Mouse (Mus musculus) left cerebral cortex, adult 11 months (tissue): ENCODE measurements around the gene Borcs6.
A peak's percentile ranks its signal among the peaks of the same experiment; 100 is the strongest.

Experiments used
- DNase-seq: peaks from one replicate; pipeline ENCODE4 v3.0.0; 2022; ENCODE audit warnings: low spot score

Gene Borcs6

DNA sequence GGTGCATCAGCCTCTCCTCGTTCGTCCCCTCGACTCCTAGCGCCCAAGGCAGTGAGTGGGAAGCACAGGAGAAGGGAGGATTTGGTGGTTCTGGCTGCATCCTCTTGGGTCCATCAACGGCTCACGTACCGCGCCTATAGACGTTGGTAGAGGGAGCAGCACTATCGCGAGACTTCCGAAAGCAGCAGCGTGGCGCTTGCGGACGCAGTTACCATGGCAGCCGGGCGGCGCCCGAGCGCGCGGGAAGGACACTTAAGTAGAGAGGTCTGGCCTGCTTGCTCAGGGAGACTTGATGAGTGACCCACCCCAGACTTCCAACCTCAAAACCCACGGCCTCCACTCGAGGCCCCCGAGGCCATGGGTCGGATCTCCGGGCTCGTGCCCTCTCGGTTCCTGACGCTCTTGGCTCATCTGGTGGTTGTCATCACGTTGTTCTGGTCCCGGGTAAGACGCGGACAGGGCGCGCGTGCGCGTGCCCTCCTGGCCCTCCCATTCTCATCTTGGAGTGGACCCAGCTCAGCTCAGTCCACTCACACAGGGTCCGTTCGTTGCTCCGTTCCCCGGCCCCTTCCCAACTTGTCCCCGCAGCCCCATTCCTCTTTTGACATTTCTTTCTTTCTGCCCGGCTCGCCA, 11.2 kb downstream of the Borcs6 start, which contains the start of gene Tmem107:
Gene Tmem107 (plus strand): TSS at position 217 of the 633 bp plus-strand sequence.
- peak; percentile 93 for DNase-seq

DNA sequence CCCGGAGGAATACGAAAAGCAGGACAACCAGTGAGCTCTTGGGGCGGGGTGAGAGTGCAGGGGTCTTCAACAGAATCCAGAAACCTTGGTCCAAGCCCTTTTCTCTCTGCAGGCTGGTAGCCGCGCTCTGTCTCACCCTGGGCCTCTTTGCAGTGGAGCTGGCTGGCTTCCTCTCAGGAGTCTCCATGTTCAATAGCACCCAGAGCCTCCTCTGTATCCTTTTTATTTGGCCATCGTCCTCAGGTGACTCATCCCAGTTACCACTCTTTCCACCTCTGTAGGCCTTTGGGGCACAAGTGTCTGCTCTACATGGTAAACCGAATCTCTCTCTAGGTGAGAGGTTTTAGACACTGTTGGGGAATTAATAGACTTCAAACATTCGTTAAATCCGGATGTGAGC, 11.7 kb downstream of the Borcs6 start:
- DNase-seq, result no peak

DNA sequence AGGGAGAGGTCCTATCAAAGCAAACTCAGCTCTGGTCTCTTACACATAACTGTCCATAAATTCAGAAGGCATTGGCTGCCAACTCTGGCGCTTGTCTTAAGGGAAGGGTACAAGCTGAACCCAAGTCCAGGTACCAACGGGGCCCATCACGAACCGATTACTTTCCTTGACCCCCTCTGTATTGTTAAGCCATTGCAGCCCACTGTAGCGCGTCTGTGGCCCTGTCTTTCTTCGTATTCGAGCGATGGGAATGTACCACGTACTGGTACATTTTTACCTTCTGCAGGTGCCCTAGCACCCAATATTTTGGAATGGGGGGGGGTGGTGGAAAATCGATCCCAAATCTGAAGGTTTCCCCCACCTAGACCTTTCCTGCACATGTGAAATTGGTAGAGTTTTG, 12.7 kb downstream of the Borcs6 start:
- DNase-seq, result no peak

DNA sequence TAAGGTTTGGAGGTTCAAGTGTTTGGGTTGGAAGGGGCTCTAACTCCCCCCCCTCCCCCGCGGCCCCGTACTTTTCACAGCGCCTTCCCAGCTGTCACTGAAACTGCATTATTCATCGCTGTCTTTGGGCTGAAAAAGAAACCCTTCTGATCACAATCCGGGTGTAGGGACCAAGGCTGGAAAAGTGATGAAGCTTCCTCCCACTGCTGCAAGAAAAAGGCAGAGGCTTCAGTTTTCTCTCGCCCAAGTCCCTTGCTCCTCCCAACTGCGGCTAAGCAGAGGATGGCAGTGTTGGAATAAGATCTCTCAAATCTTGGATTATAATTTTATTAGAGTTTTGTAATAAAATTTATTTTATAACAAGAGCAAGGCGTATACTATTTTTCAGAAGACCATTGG, 13.1 kb downstream of the Borcs6 start:
- no peak for DNase-seq

DNA sequence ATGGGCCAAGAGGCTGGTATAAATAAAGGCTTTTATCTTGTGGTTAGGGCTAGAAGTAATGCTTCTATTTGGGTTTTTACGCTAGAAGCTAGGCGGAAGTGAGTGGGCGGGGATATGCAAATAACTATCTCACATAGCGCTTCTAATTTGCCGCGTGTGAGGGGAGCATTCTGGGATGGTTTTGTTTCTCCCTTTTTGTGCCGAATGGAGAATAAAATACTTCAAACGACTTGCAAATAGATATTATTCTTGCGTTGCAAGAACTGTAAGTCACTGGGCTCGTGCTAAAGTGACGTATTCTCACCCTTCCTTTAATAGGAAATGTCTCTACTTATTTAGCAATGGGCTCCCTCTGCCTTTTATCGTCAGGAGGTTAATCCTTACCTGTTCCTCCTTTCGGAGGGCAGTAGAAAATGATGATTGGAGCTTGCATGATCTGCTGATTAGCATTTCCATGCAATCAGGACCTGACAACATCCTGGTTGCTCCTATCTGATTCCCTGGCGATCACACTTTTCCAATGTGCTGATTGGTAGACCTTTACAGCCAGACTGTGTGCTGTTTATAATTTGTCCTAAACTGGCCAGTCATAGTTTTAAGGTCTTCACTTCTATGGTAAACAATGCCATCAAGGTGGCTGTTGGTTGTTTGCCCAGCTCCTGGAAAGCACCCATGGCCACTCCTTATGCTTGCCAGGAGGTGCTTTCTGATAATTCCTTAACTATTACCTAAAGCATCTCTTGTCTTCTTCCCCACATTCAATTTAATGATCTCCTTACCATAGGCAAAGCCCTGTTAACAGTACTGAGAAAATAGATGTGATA, 13.8 kb downstream of the Borcs6 start:
- DNase-seq, result peak; percentile 90

DNA sequence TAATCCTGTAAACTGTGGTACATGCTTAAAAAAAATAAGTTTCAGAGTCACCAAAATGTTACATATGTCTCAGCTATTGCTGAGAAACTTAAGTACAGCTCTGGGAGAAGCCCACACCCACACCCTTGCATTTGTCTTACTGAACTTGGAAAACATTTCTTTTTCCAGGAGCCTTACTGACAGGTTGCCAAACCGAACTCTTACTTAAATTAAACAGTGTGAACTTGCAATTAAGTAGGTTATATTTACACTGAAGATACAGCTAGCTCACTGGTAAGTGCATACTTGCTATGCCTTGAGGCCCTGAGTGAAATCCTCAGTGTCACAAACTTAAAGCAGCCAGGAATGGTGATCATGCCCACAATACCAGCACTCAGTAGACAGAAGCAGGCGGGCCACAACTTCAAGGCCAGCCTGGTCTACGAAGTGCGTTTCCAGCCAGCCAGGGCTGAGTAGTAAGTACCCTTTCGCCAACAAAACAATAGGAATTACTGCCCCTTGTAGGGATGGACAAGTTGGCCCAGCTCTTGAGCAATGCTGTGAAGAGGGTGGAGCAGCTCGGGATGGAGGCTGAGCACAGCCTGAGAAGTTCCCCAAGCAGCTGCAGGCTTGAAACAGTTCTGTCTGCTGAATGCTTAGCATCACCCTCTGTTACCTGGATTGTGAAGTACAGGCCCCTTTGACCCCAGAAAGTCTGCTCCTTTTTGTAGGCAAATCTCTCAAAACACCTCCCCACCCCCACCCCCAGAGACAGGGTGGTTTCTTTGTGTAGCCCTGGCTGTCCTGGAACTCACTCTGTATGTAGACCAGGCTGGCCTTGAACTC, 14.6 kb downstream of the Borcs6 start:
- no peak for DNase-seq

DNA sequence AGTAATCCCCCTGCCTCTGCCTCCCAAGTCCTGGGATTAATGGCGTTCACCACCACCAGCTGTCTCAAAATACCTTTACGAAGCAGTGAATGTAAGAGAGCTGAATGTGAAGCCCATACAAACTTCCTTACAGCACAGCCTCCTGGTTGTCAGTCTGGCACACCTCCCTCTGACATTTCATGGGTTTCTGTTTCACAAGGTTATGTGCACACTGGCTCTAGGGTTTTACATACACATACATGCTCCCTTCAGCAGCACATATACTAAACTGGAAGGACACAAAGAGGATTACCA, 15.2 kb downstream of the Borcs6 start:
- no peak for DNase-seq

DNA sequence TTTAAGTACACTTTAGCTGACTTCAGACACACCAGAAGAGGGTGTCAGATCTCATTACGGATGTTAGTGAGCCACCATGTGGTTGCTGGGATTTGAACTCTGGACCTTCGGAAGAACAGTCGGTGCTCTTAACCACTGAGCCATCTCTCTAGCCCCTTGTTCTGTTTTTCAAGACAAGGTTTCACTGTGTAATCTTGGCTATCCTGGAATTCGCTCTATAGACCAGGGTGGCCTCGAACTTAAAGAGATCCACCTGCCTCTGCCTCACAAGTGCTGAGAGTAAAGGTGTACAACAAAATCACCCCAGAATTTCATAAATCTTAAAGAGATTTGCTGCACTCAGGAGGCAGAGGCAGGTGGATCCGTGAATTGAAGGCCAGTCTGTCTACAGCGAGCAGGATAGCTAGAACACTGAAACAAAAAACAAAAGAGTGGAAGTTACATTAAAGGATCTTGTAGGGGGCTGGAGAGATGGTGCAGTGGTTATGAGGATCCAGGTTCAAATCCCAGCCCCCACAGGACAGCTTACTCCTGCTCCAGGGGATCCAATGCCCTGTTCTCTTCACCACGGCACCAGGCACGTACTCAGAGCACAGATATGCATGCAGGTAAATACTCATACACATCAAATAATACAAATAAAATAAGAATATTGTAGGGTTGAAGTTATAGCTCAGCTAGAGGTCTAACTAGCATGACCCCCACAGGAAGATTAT, 16.4 kb downstream of the Borcs6 start:
- no peak for DNase-seq

DNA sequence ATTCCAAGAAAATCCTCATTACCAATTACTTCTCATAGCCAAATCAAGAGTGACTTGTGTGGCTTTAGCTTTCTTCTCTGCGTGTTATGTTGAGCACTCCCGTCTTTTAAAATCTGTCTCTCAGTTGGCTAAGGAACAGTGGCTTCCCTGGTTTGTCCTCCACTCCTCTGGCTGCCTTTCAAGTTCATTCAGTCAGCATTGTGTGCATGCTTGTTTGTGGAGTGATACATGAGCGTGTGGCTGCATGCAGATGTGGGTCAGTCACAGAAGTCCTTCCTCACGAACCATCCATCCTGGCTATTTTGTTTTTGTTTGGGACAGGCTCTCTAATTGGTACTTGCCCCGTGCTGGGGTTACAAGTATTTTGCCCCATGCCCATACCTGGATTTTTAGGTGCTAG, 17.1 kb downstream of the Borcs6 start:
- no peak for DNase-seq

DNA sequence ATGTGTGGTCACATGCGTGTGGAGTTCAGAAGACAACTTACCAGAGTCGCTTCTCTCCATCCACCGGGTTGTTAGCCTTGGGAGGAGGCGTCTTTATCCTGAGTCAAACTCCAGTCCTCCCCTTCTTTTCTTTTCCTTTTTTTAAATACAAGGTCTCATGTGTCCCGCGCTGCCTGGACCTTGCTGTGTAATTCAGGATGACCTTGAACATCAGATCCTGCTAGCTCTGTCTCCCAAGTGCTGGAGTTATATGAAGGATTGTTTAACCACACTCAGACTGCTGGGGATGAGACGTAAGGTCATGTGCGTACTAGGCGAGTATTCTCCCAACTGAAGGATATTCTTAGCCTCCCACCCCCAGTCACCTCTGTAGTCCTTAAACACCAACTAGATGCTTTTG, 17.8 kb downstream of the Borcs6 start:
- no peak for DNase-seq

DNA sequence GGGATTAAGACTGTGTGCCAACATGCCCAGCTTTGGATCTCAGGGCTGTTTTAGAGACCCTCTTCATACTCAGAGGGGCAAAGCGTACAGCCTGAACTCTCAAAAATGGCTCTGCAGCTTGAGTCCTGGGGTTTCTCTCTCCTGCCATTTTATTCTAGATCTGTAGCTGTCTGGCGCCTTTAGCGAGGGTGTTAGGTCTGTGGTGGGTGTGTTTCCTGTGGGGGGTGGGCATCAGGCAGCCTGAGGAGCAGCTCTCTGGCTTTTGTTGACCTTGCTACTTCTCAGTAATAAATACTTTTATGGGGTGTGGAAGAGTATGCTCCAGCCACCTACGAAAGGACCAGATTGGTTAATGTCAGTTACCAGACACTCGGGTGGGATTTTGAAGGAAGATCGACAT, 18.5 kb downstream of the Borcs6 start:
- DNase-seq, result no peak

DNA sequence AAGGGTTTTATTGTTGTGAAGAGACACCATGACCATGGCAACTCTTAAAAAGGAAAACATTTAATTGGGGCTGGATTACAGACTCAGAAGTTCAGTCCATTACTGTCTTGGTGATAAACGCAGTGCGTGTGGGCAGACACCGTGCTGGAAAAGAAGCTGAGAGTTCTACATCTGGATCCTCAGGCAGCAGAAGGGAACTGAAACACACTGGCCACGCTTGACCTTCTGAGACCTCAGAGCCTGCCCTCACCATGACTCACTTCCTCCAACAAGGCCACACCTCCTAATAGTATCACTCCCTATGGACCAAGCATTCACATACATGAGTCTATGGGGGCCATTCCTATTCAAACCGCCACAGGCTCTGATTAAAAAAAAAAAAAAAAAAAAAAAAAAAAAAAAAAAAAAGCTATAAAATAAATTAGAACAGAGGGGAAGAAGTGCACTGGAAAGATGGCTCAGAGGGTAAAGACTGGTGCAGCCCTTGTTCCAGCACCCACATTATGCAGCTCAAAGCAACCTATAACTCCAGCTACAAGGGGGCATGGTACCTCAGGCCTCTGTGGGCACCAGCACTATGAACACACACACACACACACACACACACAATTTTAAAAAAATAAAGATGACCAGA, 19.4 kb downstream of the Borcs6 start:
- DNase-seq, result no peak

DNA sequence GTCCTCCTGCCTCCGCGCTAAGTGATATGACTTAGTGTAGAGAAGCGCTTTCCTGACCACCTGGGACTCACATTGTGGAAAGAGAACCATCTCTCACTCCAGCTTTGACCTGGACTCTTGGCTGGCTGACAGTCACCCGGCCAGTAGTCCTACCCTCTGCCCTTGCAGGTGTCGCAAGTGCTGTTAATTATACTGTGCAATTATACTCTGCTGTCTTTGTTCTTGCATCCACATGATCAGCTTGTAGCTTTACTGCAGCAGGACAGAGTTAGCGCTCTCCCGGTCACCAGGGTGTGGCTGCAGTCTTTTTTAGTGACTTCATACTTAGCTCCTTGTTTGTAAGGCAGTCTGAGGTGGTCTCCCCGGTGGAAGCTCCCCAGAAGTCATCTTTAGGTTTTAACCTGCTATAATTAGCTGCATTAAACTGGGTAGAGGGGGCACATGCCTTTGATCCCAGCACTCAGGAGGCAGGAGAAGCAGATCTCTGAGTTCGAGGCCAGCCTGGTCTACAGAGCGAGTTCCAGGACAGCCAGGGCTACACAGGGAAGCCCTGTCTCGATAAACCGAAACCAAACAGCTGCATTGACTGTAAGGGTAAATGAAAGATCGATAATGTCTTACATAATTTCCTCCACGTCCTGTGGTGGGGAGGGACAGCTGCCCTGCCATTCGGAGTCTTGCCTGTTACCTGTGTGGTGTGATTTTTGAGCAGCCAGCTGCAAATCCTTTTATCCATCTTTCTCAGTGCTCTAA, 20.8 kb downstream of the Borcs6 start:
- DNase-seq, result no peak

DNA sequence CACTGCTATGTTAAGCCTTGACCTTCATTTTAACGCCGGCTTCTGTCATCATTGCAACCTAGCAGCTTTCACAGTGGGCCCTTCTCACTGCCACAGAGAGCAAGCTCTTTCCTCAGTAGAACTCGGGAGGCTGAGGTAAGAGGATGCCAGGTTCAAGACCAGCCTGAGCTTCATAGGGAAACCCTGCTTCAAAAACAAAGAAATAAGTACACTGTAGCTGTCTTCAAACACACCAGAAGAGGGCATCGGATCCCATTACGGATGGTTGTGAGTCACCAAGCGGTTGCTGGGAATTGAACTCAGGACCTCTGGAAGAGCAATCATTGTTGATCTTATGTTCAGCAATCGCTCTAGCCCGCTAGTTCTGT, 21.3 kb downstream of the Borcs6 start:
- no peak for DNase-seq

DNA sequence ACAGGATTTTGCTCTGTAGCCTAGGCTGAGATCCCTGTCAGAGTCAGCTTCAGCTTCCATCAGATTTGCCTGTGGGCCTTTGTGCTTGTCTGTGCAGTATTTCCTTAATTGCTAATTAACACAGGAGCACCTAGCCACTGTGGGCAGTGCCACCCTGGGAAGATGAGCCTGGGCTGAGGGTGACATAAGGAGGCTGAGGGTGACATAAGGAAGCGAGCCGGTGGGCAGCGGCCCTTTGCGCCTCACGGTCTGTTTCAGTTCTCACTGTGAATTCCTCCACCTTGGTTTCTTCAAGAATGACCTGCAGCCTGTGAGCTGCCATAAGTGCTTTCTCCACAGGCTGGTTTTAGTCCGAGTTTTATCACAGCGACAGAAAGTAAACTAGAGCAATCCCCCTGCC, 22.1 kb downstream of the Borcs6 start:
- no peak for DNase-seq

DNA sequence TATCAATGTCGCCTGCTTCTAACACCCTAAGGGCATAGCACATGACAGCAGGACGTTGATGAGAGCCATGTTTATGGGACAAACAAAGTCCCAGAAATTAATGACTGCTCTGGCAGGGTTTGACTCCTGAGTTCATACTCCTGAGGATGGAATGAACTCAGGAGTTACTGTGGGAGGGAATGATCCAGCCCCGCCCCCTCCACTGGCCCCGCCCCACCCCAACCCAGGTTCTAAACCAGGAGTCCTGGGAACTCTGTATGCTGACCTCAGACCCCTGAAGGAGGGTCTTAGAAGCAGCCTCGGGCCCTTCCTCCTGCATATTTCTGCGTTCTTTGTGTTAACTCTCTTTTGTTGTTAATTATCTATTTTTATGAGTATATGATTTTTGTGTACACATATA, 26.1 kb downstream of the Borcs6 start:
- no peak for DNase-seq

DNA sequence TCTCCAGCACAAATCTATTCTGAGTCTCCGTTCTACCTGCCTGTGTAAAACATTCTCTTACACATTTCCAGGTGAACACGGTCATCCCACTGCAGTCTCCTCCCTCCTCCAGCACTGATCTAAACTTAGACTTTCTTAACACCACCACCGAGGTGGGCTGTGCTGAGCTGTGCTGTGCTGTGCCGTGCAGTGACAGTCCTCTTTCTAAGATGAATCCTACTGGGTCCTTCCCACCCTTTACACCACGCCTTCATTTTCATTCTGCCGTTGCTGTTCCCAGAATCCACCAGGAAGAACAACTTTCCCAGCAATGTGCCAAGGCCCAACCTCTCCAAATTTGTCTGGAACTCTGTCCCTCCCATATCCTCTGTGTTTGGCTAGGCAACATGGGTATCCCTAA, 26.9 kb downstream of the Borcs6 start:
- DNase-seq, result no peak

DNA sequence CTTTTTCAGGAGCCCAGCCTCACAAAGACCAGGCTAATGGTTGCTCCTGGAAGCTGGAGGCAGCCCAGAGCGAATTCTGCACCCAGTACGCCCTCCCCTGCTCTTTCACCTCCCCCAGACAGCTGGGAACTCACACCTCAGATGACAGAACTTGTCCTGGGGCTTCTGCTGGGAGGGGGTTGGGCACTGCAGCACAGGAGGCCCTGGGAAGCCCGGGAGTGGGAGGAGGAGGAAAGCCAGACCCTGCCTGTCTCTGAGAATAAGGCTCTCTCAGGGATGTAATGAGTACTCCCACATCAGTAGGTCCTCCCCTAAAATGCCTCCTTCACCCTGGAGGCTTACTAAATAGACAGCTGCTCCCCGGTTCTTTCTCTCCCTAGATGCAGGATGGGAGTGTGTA, 27.6 kb downstream of the Borcs6 start:
- no peak for DNase-seq

DNA sequence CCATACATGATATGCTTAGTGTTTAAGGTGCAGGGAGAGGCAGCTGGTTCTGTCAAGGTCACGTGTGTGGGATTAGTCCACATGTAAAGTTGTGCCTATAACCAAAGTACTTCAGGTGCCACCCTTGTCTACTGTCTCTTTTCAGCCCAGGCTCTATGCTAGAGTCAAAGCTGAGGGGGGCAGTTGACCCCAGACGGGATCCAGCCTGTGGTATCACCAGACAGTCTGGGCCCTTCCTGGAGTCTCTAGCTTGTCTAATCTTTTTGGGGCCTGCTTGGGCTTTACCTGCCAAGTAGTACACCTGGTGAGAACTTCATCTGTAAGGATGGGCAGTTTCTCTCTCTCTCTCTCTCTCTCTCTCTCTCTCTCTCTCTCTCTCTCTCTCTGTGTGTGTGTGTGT, 28.1 kb downstream of the Borcs6 start:
- no peak for DNase-seq

DNA sequence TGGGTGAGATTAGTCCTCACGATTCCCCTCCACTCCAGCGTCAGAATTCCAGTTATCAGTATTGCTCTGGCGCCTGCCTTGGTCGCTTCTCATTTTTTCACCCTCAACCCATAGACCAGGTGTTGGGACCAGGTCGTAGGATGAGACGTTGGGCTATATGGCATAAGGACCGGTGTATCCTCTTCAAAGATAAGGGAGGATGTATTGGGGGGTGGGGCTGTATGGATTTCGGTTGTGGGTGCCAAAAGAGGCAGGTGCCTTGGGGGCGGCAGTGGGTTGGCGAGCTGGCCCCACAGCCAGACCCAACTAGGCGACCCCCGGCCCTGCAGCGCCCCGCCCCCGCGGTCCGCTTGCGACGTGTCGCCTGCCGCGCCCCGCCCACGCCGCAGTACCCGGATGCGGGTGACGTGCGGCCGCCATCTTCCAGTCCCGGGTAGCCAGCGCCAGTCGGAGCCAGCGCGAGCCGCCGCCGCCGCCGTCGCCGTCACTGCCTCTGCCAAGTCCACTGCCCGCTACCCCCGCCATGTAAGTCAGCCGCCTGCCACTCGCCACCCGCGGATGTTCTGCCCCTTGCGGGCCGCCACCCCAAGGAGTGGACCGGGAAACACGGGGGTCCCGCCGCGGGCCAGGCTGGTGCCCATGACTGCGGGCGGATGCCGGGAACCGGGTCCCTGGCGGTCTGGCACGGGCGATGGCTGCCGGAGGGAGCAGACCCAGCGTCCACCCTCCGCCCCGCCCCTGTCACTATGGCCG, 28.8 kb downstream of the Borcs6 start, which contains the start of gene Vamp2:
Gene Vamp2 (plus strand): TSS at position 388 of the 753 bp plus-strand sequence.
- DNase-seq, result peak; percentile 88
